Mouse (Mus musculus): Measurements from ENCODE around the gene Thoc6. TPM values are rescaled to one million over a fixed set of nuclear protein-coding genes. Genes with fewer than 3 reads are reported as not detected.
A peak's percentile ranks its signal among the peaks of the same experiment; 100 is the strongest.

Gene Thoc6
- total RNA-seq, 4 experiments from 2014 or later, result 24.7 to 28.3 (median 26.7) TPM

DNA sequence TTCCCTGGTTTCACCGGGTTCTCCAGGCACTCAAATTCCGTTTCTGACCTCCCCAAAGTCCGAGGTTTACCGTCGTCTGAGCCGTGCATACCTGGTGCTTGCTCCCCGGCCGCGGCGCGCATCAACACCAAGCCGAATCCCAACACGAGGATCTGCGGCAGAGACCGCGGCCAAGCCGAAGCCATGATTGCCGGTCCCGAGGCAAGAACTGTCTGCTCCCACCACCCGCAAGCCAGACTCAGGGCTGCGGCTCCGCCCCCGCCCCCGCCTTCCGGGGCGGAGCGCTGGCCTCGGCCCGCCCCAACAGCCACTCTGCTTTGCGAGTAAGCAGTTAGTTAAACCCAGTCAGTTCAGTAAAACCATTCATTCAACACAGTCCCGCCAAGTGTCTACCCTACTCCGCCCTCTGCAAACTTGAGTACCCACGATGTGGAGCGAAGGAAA, 3.6 kb upstream of the Thoc6 start, which contains the start of gene Tnfrsf12a:
TSS of gene Tnfrsf12a (minus strand) at position 233 of the 444 bp plus-strand sequence.
- DNase-seq, result peak; percentile 83

GRCm38 (mm10) chr17:23676473-23677031, 2.9 kb upstream of the Thoc6 start:
- DNase-seq, result peak; percentile 65

GRCm38 (mm10) chr17:23675564-23676281, 2.0 kb upstream of the Thoc6 start:
- DNase-seq, result peak; percentile 87

DNA sequence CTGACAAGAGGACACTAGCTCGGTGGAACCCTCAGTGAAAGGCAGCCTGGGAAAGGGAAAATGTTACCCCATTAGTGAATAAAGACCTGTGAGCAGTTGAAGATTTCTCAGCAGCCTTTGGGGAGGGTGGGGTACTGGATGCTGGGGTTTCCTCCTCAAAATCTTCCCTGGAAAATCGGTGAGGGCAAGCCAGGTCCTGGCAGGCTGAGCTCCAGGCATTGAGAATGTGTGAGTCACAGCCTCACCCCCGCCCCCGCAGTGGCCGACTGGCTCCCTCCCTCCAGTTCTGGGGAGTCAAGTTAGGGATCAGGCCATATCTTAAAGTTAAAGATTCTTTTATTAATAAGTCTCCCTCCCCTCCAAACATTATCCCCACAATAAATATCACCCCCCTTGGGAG, 1.4 kb upstream of the Thoc6 start:
- peak; percentile 78 for DNase-seq

DNA sequence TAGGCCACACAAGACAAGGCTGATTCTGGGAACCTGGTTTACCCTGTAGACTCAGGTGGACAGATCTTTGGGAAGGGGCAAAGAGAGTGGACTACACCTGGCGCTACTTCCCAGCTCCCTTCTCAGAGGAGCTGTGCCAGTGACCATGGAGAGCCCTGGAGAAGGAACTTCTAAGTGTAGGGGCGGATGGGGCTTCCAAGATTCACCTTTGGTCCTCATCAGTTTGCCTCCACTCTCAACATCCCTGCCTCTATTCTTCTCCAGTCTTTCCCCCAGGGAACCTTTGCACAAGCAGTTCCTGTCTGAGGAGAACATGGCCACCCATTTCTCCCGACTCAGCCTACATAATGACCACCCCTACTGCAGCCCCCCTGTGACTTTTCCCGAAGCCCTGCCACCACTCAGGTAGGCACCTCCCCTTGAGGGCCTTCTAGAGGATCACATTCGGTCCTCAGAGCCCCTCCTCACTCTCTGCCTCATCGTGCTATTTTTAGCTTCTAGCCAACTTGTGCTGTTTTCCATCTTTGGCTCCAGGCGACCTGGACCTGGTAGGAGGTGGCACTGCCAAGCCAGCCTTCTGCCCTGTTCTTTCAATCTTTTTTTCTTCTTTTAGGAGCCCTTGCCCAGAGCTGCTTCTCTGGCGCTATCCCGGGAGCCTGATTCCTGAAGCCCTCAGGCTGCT, 730 bp upstream of the Thoc6 start:
- no peak for DNase-seq

GRCm38 (mm10) chr17:23672761-23673160, 921 bp downstream of the Thoc6 start:
- no peak for DNase-seq

DNA sequence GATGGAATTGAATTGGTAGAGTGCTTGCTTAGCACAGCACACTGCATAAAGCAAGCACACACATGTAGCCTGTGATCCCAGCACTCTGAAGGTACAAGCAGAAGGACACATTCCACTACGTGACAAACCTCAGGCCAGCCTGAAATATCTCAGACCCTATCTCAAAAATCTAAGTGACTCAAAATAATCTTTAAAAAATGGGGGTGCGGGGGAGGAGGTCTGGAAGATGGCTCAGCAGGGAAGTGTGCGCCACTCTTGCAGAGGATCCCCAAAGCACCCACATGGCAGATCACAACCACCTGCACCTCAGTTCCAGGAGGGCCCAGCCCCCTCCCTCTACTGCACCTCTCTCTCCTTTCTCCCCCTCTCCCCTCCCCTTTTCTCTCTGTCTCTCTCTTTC, 2.2 kb downstream of the Thoc6 start:
- no peak for DNase-seq

GRCm38 (mm10) chr17:23670516-23671074, 3.1 kb downstream of the Thoc6 start:
- DNase-seq, result no peak

DNA sequence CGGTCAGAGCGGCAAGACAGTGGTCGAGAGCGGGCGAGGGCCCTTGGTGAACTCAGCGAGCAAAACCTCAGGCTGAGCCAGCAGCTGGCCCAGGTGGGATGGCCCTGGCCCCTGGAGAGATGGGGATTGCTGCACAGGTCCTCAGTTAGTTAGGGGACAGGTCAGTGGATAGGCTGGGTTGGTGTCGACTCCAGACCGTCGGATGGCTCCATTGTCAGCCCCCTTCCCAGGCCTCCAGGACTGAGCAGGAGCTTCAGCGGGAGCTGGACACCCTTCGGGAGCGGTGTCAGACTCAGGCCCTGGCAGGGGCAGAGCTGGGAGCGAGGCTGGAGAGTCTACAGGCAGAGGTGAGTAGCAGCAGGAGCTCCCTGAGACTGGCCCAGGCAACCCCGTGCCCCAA, 8.2 kb downstream of the Thoc6 start:
- no peak for DNase-seq

DNA sequence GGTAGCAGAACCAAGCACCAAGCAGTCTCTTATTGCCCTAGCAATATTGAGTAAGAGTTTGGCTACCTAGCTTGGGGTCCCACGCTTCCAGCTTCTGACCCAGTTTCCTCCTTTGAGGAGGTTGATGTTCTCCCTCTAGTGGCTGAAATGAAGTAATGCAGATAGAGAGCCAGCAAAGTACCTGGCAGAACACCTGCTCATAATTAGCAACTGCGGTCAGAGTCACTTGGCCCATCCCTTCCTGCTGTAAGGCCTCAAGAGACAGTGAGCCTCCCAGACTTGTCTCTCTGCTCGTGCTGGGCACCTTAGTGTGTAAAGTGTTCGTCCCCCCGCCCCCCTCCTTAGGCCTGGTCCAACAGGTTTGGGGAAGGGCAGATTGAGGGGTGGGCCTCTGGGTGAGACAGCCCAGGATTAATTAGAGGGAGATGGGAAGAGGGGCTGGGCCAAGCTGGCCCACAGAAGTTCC, 9.1 kb downstream of the Thoc6 start:
- no peak for DNase-seq

- DNase-seq, result no peak
Observed at GRCm38 (mm10) chr17:23661526-23661925, 12.2 kb downstream of the Thoc6 start.

- DNase-seq, result no peak
Observed at GRCm38 (mm10) chr17:23660876-23661200, 12.8 kb downstream of the Thoc6 start.

GRCm38 (mm10) chr17:23660117-23660875, 13.4 kb downstream of the Thoc6 start, which contains the start of gene Bicdl2:
Gene Bicdl2 (plus strand): TSS chr17:23660506.
- no peak for DNase-seq

GRCm38 (mm10) chr17:23658450-23658849, 15.2 kb downstream of the Thoc6 start:
- DNase-seq, result no peak

DNA sequence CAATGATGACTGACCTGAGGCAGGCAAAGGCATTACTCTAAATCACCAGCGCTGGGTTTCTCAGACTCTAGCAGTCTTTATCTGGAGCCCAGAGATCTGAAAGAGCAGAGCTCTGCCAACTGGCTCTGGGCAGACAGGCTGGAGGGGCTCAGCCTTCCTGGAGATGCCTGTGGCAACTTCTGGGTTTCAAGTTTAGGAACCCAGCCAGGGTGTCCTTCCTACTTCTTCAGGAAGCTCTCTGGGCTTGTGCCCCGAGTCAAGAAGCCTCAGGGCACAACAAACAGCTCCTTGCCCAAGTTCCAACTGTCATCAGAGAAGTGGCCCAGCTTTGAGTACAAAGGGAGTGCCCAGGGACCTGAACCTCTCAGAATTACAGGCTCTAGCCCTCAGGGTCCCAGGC, 19.3 kb downstream of the Thoc6 start:
- no peak for DNase-seq

DNA sequence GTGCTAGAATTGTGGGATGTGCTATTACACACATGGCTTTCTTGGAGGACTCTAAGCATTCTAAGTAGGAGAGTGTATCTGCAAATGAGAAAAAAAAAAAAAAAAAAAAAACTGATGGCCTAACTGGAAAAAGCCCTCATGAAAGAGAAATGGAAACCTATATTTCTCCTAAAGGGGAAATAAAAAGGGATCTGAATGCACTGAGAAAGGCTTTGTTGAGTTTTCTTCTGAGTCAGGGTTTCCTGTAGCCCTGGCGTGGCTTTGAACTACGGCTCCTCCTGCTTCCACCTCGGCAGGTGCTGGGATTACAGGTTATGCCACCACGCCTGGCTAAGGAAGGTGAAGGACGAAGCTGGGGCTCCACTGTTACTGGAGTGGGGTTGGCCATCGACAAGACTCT, 19.7 kb downstream of the Thoc6 start:
- no peak for DNase-seq

DNA sequence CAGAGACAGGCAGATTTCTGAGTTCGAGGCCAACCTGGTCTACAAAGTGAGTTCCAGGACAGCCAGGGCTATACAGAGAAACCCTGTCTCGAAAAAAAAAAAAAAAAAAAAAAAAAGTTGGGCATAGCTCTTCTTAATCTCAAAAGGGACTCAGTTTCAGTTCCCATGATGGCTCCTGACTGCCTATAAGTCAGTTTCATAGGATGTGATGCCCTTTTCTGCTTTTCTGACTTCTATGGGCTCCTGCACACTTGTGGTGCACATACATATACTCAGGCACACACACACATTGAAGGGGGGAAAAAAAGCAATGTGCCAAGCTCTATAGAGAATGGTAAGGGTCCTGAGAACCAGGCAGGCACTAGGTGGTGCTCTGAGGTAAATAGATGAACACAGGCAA, 20.4 kb downstream of the Thoc6 start:
- DNase-seq, result no peak

DNA sequence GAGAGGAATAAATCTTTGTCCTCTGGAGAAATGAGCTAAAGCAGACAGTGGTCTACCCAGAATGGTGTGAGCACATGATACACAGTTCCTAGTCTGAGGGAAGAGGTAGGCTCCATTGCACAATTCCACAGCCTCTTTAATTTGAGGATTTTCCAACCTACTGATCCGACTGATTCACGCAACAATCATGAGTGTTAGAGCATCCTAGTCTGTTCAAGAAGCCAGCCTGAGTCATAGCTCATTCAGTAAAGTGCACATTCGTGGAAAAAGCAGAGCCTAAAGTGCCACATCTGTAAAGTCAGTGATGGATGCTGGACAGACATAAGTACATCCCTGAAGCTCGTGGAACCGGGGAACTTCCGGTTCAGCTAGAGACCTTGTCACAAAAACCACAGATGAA, 22.3 kb downstream of the Thoc6 start:
- no peak for DNase-seq

GRCm38 (mm10) chr17:23645894-23646293, 27.8 kb downstream of the Thoc6 start:
- no peak for DNase-seq

GRCm38 (mm10) chr17:23644613-23645495, 28.8 kb downstream of the Thoc6 start, which contains the start of gene Mmp25:
Gene Mmp25 (minus strand): TSS chr17:23645277.
- DNase-seq, result no peak

- no peak for DNase-seq
Observed at GRCm38 (mm10) chr17:23631241-23631640, 42.4 kb downstream of the Thoc6 start.

Measured in adrenal gland, adult 8-10 months (tissue).